Mouse (Mus musculus): ENCODE data around the gene Abcg1. TPM values are rescaled to one million over a fixed set of nuclear protein-coding genes. Genes with fewer than 3 reads are reported as not detected.
A peak's percentile ranks its signal among the peaks of the same experiment; 100 is the strongest.

The Abcg1 gene
- polyA plus RNA-seq, 1 experiment from 2014 or later: 8.9 TPM

GRCm38 (mm10) chr17:31029407-31029806, 28.1 kb upstream of the Abcg1 start:
- Histone ChIP-seq H3K4me1 (ENCODE audit: insufficient read depth) (peaks cover 18% of the 10 kb centered on the region), H3K4me3 (ENCODE audit: low read depth, low read length) (no peak overlapping the region), H3K36me3 (replicated peaks; ENCODE audit: insufficient read depth, low read length) (no peaks in the 10 kb centered on the region), H3K27me3 (ENCODE audit: insufficient read depth, low read length) (no peaks in the 10 kb centered on the region), H3K9ac (replicated peaks) (no peak overlapping the region), H3K4me2 (ENCODE audit: low read depth, low read length) (no peak overlapping the region), H3K9me3 (ENCODE audit: low read length) (0 out of 2 replicates have a peak, but pooled peaks cover 7% of the 10 kb centered on the region), H3K27ac (ENCODE audit: low read depth) (peak overlapping the region; percentile 35; the same call in 1 of the 2 replicates)
- 70% methylated on average over 4 of the region's 4 CpGs for WGBS (ENCODE audit: insufficient replicate concordance)
- TF ChIP-seq CTCF (IDR thresholded peaks at IDR 0.05; ENCODE audit: low read depth): no peak
- 0 out of 2 replicates have a peak, but pooled peaks have one; percentile 28 for TF ChIP-seq EP300 (IDR thresholded peaks at IDR 0.05; ENCODE audit: low read depth)
- peak; percentile 82 for ATAC-seq
- no peak for DNase-seq

- no peak for DNase-seq
- no peaks in the 10 kb centered on the region for H3K27me3 ChIP-seq (ENCODE audit: insufficient read depth, low read length)
- H3K4me3 ChIP-seq (ENCODE audit: low read depth, low read length): no peak overlapping the region
- WGBS (ENCODE audit: insufficient replicate concordance): 77% methylated on average over 4 of the region's 4 CpGs
- H3K36me3 ChIP-seq (replicated peaks; ENCODE audit: insufficient read depth, low read length): no peaks in the 10 kb centered on the region
- H3K27ac ChIP-seq (ENCODE audit: low read depth): no peak overlapping the region
- H3K4me2 ChIP-seq (ENCODE audit: low read depth, low read length): no peak overlapping the region
- TF ChIP-seq EP300 (IDR thresholded peaks at IDR 0.05; ENCODE audit: low read depth) (no peak), CTCF (IDR thresholded peaks at IDR 0.05; ENCODE audit: low read depth) (no peak)
- peaks cover 32% of the 10 kb centered on the region for H3K4me1 ChIP-seq (ENCODE audit: insufficient read depth)
- no peak for ATAC-seq
- no peak overlapping the region for H3K9ac ChIP-seq (replicated peaks)
- H3K9me3 ChIP-seq (ENCODE audit: low read length): 0 out of 2 replicates have a peak, but pooled peaks cover 7% of the 10 kb centered on the region
Measured at GRCm38 (mm10) chr17:31032341-31032740, 25.1 kb upstream of the Abcg1 start.

GRCm38 (mm10) chr17:31033251-31033650, 24.2 kb upstream of the Abcg1 start:
- ATAC-seq: no peak
- 0 out of 2 replicates have a peak overlapping the region, but pooled peaks have one; percentile 4 for H3K27ac ChIP-seq (ENCODE audit: low read depth)
- no peak for TF ChIP-seq CTCF (IDR thresholded peaks at IDR 0.05; ENCODE audit: low read depth)
- TF ChIP-seq EP300 (IDR thresholded peaks at IDR 0.05; ENCODE audit: low read depth): no peak
- no peaks in the 10 kb centered on the region for H3K36me3 ChIP-seq (replicated peaks; ENCODE audit: insufficient read depth, low read length)
- H3K9me3 ChIP-seq (ENCODE audit: low read length): 0 out of 2 replicates have a peak, but pooled peaks cover 7% of the 10 kb centered on the region
- no peaks in the 10 kb centered on the region for H3K27me3 ChIP-seq (ENCODE audit: insufficient read depth, low read length)
- H3K4me1 ChIP-seq (ENCODE audit: insufficient read depth): peaks cover 37% of the 10 kb centered on the region
- H3K4me2 ChIP-seq (ENCODE audit: low read depth, low read length): no peak overlapping the region
- 61% methylated on average over 2 of the region's 2 CpGs for WGBS (ENCODE audit: insufficient replicate concordance)
- DNase-seq: no peak
- no peak overlapping the region for H3K4me3 ChIP-seq (ENCODE audit: low read depth, low read length)
- H3K9ac ChIP-seq (replicated peaks): no peak overlapping the region

DNA sequence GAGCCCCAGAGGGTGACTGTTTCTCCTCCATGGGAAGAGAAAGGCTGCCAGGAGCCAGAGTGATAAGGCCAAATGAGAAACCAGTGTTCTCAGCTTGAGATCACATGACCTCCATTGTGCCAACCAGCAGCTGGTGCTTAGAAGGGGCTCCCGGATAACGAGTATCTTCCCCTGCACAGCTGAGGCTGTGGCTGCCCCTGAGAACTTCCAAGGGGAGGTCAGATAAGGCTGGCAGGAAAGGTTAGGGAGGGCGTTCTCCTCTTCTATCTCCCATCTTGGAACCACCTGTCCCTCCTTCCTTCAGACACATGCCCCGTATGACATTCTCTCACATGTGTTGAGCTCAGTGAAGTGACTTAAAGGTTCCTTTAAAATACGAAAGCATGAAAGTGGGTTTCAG, 23.3 kb upstream of the Abcg1 start:
- Histone ChIP-seq H3K4me3 (ENCODE audit: low read depth, low read length) (no peak overlapping the region), H3K36me3 (replicated peaks; ENCODE audit: insufficient read depth, low read length) (no peaks in the 10 kb centered on the region), H3K27me3 (ENCODE audit: insufficient read depth, low read length) (no peaks in the 10 kb centered on the region), H3K4me2 (ENCODE audit: low read depth, low read length) (peak overlapping the region; percentile 43; the same call in 1 of the 2 replicates), H3K4me1 (ENCODE audit: insufficient read depth) (peaks cover 44% of the 10 kb centered on the region), H3K9ac (replicated peaks) (0 out of 2 replicates have a peak overlapping the region, but pooled peaks have one; percentile 11), H3K9me3 (ENCODE audit: low read length) (0 out of 2 replicates have a peak, but pooled peaks cover 7% of the 10 kb centered on the region), H3K27ac (ENCODE audit: low read depth) (no peak overlapping the region)
- DNase-seq (peak; percentile 49), ATAC-seq (peak; percentile 73)
- 38% methylated on average over 5 of the region's 5 CpGs for WGBS (ENCODE audit: insufficient replicate concordance)
- peak; percentile 87 for TF ChIP-seq EP300 (IDR thresholded peaks at IDR 0.05; ENCODE audit: low read depth)
- no peak for TF ChIP-seq CTCF (IDR thresholded peaks at IDR 0.05; ENCODE audit: low read depth)

DNA sequence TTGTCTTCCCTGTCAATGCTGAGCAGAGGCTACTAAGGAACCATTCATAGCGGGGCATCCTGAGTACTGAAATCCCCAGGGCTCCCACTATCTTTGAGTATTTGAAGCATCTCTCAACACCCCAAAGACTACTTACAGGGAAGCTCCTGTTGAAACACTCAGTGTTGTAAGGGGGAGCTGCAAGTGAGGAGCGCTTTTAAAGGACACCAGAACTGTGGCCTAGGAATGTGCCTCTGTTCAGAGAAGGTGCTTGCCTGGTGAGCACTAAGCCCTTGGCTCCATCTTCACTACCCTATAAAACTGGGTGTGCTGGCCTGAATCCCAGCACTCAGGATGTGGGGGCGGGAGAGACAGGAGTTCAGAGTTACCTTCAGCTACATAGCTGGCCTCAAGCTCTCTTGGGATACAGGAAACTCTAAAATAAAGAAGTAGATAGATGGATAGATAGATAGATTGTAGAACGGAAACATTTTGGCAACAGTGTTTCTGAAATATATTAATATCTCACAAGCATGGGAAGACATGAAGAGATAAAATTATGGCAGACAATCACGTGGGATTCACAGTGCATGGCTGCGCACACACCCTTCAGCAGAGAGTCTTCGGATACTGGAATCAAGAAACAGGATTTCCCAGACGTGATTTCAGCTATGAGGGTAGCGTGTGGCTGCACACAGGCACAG, 22.7 kb upstream of the Abcg1 start:
- no peak for DNase-seq
- Histone ChIP-seq H3K36me3 (replicated peaks; ENCODE audit: insufficient read depth, low read length) (no peaks in the 10 kb centered on the region), H3K27me3 (ENCODE audit: insufficient read depth, low read length) (no peaks in the 10 kb centered on the region), H3K4me1 (ENCODE audit: insufficient read depth) (peaks cover 47% of the 10 kb centered on the region), H3K4me2 (ENCODE audit: low read depth, low read length) (no peak overlapping the region), H3K4me3 (ENCODE audit: low read depth, low read length) (no peak overlapping the region), H3K9me3 (ENCODE audit: low read length) (0 out of 2 replicates have a peak, but pooled peaks cover 7% of the 10 kb centered on the region), H3K27ac (ENCODE audit: low read depth) (no peak overlapping the region), H3K9ac (replicated peaks) (no peak overlapping the region)
- TF ChIP-seq EP300 (IDR thresholded peaks at IDR 0.05; ENCODE audit: low read depth): no peak
- TF ChIP-seq CTCF (IDR thresholded peaks at IDR 0.05; ENCODE audit: low read depth): no peak
- ATAC-seq: no peak
- WGBS (ENCODE audit: insufficient replicate concordance): 62% methylated on average over 9 of the region's 9 CpGs

GRCm38 (mm10) chr17:31036168-31036876, 21.2 kb upstream of the Abcg1 start:
- ATAC-seq: no peak
- Histone ChIP-seq H3K9me3 (ENCODE audit: low read length) (0 out of 2 replicates have a peak, but pooled peaks cover 7% of the 10 kb centered on the region), H3K27ac (ENCODE audit: low read depth) (no peak overlapping the region), H3K4me1 (ENCODE audit: insufficient read depth) (peaks cover 57% of the 10 kb centered on the region), H3K4me2 (ENCODE audit: low read depth, low read length) (no peak overlapping the region), H3K36me3 (replicated peaks; ENCODE audit: insufficient read depth, low read length) (no peaks in the 10 kb centered on the region), H3K27me3 (ENCODE audit: insufficient read depth, low read length) (no peaks in the 10 kb centered on the region), H3K4me3 (ENCODE audit: low read depth, low read length) (no peak overlapping the region), H3K9ac (replicated peaks) (no peak overlapping the region)
- TF ChIP-seq EP300 (IDR thresholded peaks at IDR 0.05; ENCODE audit: low read depth): no peak
- no peak for TF ChIP-seq CTCF (IDR thresholded peaks at IDR 0.05; ENCODE audit: low read depth)
- DNase-seq: no peak
- 82% methylated on average over 22 of the region's 22 CpGs for WGBS (ENCODE audit: insufficient replicate concordance)
